Mouse (Mus musculus) heart, embryonic 14.5 days (tissue): ENCODE data around the gene Klk7. TPM values are rescaled to one million over a fixed set of nuclear protein-coding genes. Genes with fewer than 3 reads are reported as not detected.

Experiments
- ATAC-seq: fragments of 200-750 bp; cut with Nextera tagmentation; 2 replicates; pipeline ENCODE4 v1.8.0; 2017; ENCODE audit warnings: low read depth, moderate TSS enrichment; ENCODE audit not compliant: insufficient number of reproducible peaks, insufficient read depth, low FRiP score
- H3K27ac ChIP-seq, 2 experiments: fragments of 200-500 bp in 1 of 2; fragments of 300-500 bp in 1 of 2; sonication (generic) in 1 of 2; replicated peaks in 1 of 2; 2 replicates each; pipeline ENCODE4 v1.5.1; 2012 to 2014; ENCODE audit warnings: low read depth in 2 of 2, low read length in 2 of 2, control low read depth in 1 of 2, mild to moderate bottlenecking in 1 of 2, mixed read lengths in 1 of 2; ENCODE audit not compliant: control insufficient read depth in 1 of 2, insufficient read depth in 1 of 2
- H3K27me3 ChIP-seq: fragments of 300-500 bp; sonication (generic); 2 replicates; pipeline ENCODE4 v1.6.1; 2014; ENCODE audit warnings: mild to moderate bottlenecking, low read length, control low read depth; ENCODE audit not compliant: control insufficient read depth, insufficient read depth
- H3K36me3 ChIP-seq: fragments of 300-500 bp; sonication (generic); 2 replicates; pipeline ENCODE4 v1.6.1; 2014; ENCODE audit warnings: mild to moderate bottlenecking, control low read depth, low read length, mixed read lengths; ENCODE audit not compliant: control insufficient read depth, insufficient read depth
- H3K4me1 ChIP-seq, 2 experiments: fragments of 200-500 bp in 1 of 2; fragments of 300-500 bp in 1 of 2; sonication (generic) in 1 of 2; 2 replicates each; pipeline ENCODE4 v1.6.1; 2012 to 2014; ENCODE audit warnings: low read length in 2 of 2, control low read depth in 1 of 2, mixed read lengths in 1 of 2; ENCODE audit not compliant: control insufficient read depth in 2 of 2, insufficient read depth in 2 of 2
- H3K4me2 ChIP-seq: fragments of 300-500 bp; sonication (generic); 2 replicates; pipeline ENCODE4 v1.6.1; 2014; ENCODE audit warnings: mild to moderate bottlenecking, low read length
- H3K4me3 ChIP-seq, 2 experiments: fragments of 200-500 bp in 1 of 2; fragments of 300-500 bp in 1 of 2; sonication (generic) in 1 of 2; 2 replicates each; pipeline ENCODE4 v1.5.1; 2012 to 2014; ENCODE audit warnings: low read length in 2 of 2, mild to moderate bottlenecking in 2 of 2, control low read depth in 1 of 2, low read depth in 1 of 2, moderate library complexity in 1 of 2; ENCODE audit not compliant: control insufficient read depth in 1 of 2, insufficient read depth in 1 of 2
- H3K9ac ChIP-seq: fragments of 300-500 bp; sonication (generic); 2 replicates; pipeline ENCODE4 v1.6.1; 2014; ENCODE audit warnings: mild to moderate bottlenecking, low read length
- H3K9me3 ChIP-seq: fragments of 300-500 bp; sonication (generic); 2 replicates; pipeline ENCODE4 v1.6.1; 2016; ENCODE audit warnings: low read length, control low read depth; ENCODE audit not compliant: control insufficient read depth
- WGBS: fragments of 180-500 bp; shearing (Covaris S2); extraction: QIAGEN DNeasy Blood & Tissue Kit; methylation state at CpG from one replicate; pipeline ENCODE4 v1.1.7; 2014; 5-methylcytosine and 5-hydroxymethylcytosine counted together
- polyA plus RNA-seq: library from polyadenylated mRNA; unstranded; fragments of >200 nt; fragmentation: Nextera tagmentation; extraction: Ambion mirVana; gene quantifications from 2 replicates; pipeline ENCODE4 v1.2.1, GENCODE M21; 2014

Klk7 gene
- 0.11 and 0.20 TPM in 2 replicates for polyA plus RNA-seq

DNA sequence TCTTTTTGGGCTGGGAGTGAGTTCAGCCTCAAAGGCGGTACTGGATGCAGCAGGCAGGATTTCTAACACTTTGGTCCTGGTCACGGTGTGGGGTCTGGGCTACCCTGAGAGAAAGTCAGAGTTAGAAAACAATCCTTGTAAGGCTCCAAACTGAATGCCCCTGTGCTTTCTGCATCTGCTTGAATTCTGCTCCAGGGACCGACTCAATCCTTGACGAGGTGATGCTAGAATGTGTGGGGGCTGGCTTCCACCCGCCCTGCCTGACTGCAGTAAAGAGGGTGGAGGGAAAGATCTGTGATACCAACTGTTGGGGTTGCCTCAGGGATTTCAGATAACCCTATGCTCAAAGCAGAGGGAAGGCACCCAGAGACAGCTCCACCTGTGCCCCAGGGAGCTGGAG is at the start of gene Klk7:
Gene Klk7 (plus strand): TSS at position 301 of the 400 bp plus-strand sequence.
- H3K9ac ChIP-seq, result no peak within 1 kb of the TSS
- 36% methylated on average over 5 of the region's 5 CpGs for WGBS
- H3K9me3 ChIP-seq, result no peaks in the 10 kb centered on the region
- H3K4me1 ChIP-seq, result no peaks in the 10 kb centered on the region
- H3K4me3 ChIP-seq, result no peak within 1 kb of the TSS
- no peaks in the 10 kb centered on the region for H3K27me3 ChIP-seq
- no peak for ATAC-seq
- no peak within 1 kb of the TSS for H3K27ac ChIP-seq
- H3K36me3 ChIP-seq, result no peaks in the 10 kb centered on the region
- no peak within 1 kb of the TSS for H3K4me2 ChIP-seq

DNA sequence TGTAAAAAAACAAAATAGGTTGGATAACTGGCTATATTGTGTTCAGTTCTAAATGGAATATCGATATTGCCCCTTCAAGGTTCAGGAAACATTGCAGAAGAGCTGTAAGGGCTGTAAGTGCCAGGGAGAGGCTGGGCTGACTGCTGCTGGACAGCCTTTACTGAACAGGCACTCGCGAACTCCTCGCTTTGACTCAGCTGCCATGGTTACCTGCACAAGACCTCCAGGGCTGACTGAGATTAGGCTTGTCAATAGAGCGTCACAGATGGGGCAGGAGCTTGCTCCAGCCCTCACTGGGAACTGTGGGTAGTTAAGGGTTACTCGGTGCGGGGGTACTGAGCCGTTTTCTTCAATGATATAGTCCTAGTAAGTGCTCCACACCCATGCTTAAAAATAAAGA is 44.6 kb upstream of the Klk7 start:
- 30% methylated on average over 8 of the region's 8 CpGs for WGBS
- no peak overlapping the region for H3K4me3 ChIP-seq
- H3K9me3 ChIP-seq, result no peaks in the 10 kb centered on the region
- no peaks in the 10 kb centered on the region for H3K36me3 ChIP-seq
- no peak overlapping the region for H3K27ac ChIP-seq
- no peaks in the 10 kb centered on the region for H3K27me3 ChIP-seq
- no peak overlapping the region for H3K4me2 ChIP-seq
- no peak for ATAC-seq
- no peaks in the 10 kb centered on the region for H3K4me1 ChIP-seq
- no peak overlapping the region for H3K9ac ChIP-seq

DNA sequence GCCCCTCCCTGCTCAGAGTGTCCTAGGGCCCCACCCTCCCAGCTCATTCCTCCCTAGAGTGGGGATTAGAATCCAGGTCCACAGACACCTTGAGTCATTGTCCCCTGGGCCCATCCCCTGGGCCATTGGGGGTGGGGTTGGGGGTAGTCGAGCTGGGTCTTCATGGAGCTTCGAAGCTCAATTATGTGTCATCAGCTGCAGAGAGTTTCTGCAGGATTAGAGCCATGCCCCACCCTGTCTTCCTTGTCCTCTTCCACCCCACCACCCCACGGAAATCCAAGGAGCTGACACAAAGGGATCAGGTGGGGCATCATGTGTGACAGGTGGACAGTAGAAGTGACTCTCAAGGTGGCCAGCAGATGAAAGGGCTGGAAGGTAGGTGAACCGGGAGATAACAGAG is 42.5 kb upstream of the Klk7 start, which contains the start of gene Klk12:
Gene Klk12 (plus strand): TSS at position 301 of the 400 bp plus-strand sequence.
- H3K27me3 ChIP-seq, result no peaks in the 10 kb centered on the region
- no peak within 1 kb of the TSS for H3K9ac ChIP-seq
- H3K27ac ChIP-seq, result no peak within 1 kb of the TSS
- WGBS, result 64% methylated on average over 4 of the region's 4 CpGs
- no peak for ATAC-seq
- no peaks in the 10 kb centered on the region for H3K36me3 ChIP-seq
- H3K4me1 ChIP-seq, result no peaks in the 10 kb centered on the region
- H3K4me2 ChIP-seq, result no peak within 1 kb of the TSS
- no peaks in the 10 kb centered on the region for H3K9me3 ChIP-seq
- no peak within 1 kb of the TSS for H3K4me3 ChIP-seq

DNA sequence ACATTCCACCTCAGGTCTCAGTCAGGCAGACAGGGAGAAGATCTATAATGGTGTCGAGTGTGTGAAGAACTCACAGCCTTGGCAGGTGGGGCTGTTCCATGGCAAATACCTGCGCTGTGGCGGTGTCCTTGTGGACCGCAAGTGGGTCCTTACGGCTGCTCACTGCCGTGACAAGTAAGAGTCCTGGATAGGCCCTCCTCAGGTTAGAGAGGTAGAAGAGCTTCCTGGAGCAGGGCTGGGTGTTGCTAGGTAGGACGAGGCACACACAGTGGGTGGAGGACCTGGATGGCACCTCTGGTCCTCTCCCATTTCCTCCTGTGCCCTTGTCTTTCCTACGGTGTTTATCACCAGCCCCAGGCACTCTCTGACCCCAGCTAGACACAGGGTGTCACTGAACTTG is 41.5 kb upstream of the Klk7 start:
- no peaks in the 10 kb centered on the region for H3K36me3 ChIP-seq
- no peaks in the 10 kb centered on the region for H3K27me3 ChIP-seq
- no peaks in the 10 kb centered on the region for H3K9me3 ChIP-seq
- 88% methylated on average over 8 of the region's 8 CpGs for WGBS
- no peak overlapping the region for H3K4me2 ChIP-seq
- H3K9ac ChIP-seq, result no peak overlapping the region
- no peak overlapping the region for H3K4me3 ChIP-seq
- H3K4me1 ChIP-seq, result no peaks in the 10 kb centered on the region
- no peak for ATAC-seq
- no peak overlapping the region for H3K27ac ChIP-seq

DNA sequence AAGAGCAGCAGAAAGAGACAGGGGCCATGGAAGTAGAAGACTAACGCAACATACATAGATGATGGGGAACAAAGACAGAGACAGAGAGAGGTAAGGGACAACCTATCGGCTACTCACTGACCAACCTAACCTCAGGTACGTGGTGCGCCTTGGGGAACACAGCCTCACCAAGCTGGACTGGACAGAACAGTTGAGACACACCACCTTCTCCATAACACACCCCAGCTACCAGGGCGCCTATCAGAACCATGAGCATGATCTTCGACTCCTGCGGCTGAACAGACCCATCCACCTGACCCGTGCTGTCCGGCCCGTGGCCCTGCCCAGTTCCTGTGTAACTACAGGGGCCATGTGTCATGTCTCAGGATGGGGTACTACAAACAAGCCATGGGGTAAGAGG is 40.4 kb upstream of the Klk7 start:
- 88% methylated on average over 10 of the region's 10 CpGs for WGBS
- no peak for ATAC-seq
- Histone ChIP-seq H3K36me3 (no peaks in the 10 kb centered on the region), H3K4me1 (no peaks in the 10 kb centered on the region), H3K4me3 (no peak overlapping the region), H3K27ac (no peak overlapping the region), H3K9me3 (no peaks in the 10 kb centered on the region), H3K27me3 (no peaks in the 10 kb centered on the region), H3K4me2 (no peak overlapping the region), H3K9ac (no peak overlapping the region)

DNA sequence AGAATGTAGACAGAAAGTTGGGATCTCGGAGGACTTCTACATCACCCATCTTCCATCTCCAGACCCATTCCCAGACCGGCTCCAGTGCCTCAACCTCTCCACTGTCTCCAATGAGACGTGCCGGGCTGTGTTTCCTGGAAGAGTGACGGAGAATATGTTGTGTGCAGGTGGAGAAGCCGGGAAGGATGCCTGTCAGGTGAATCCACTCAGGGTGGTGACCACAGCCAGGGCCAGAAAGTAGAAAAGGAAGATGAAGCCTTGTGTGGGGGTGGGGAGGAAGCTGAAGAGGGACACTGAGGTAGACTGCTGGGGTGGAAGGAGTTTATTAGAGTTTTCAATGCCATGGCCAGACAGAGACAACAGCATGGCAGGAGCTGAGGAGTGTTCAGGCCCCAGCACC is 39.2 kb upstream of the Klk7 start:
- Histone ChIP-seq H3K27ac (no peak overlapping the region), H3K4me1 (no peaks in the 10 kb centered on the region), H3K36me3 (no peaks in the 10 kb centered on the region), H3K4me2 (no peak overlapping the region), H3K9me3 (no peaks in the 10 kb centered on the region), H3K9ac (no peak overlapping the region), H3K4me3 (no peak overlapping the region), H3K27me3 (no peaks in the 10 kb centered on the region)
- 93% methylated on average over 6 of the region's 6 CpGs for WGBS
- no peak for ATAC-seq

DNA sequence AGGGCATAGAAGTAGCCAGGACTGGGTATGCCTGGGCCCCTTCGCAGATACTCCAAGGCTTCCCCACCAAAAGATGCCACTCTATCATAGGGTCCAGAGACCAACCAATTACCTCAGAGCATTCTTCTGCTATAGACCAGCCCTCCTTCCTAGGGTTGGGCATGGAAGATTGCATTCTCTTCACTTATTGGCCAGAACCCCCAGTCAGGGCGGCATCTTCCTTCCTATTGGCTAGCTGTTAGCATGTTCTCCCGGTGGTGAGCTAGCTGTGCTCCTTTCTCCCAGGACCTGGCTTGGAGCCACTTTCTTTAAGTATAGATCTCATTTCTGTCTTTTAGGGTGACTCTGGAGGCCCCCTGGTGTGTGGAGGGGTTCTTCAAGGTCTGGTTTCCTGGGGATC is 38.2 kb upstream of the Klk7 start:
- Histone ChIP-seq H3K9me3 (no peaks in the 10 kb centered on the region), H3K36me3 (no peaks in the 10 kb centered on the region), H3K4me3 (no peak overlapping the region), H3K27me3 (no peaks in the 10 kb centered on the region), H3K4me1 (no peaks in the 10 kb centered on the region), H3K4me2 (no peak overlapping the region), H3K9ac (no peak overlapping the region), H3K27ac (no peak overlapping the region)
- WGBS, result 59% methylated on average over 3 of the region's 3 CpGs
- ATAC-seq, result no peak

DNA sequence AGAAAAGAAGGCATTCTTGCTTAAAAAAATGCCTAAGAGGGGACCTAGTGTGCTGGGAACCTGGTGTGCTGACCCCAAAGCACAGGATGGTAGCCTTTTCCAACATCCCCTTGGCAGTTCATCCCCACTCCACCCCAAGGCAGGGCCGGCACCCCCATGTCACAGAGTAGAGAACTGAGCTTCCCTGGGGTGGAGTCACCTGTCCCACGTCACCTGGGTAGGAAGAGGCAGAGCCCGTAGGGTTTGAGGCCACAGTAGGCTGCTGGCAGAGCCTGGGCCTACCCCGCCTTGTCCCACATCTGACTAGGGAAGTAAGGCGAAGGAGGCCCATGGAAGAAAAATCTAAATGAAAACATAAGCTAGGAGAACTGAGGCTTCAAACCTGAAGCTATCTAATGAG is 36.7 kb upstream of the Klk7 start, which contains the start of gene Klk11:
Gene Klk11 (plus strand): TSS at position 241 of the 400 bp plus-strand sequence.
- no peak within 1 kb of the TSS for H3K27ac ChIP-seq
- ATAC-seq, result no peak
- WGBS, result 86% methylated on average over 5 of the region's 5 CpGs
- H3K4me2 ChIP-seq, result no peak within 1 kb of the TSS
- no peaks in the 10 kb centered on the region for H3K36me3 ChIP-seq
- no peaks in the 10 kb centered on the region for H3K27me3 ChIP-seq
- no peak within 1 kb of the TSS for H3K4me3 ChIP-seq
- no peak within 1 kb of the TSS for H3K9ac ChIP-seq
- H3K4me1 ChIP-seq, result no peaks in the 10 kb centered on the region
- no peaks in the 10 kb centered on the region for H3K9me3 ChIP-seq
